Mouse (Mus musculus) gonadal fat pad, adult 2 months (tissue): ENCODE measurements around the gene Thumpd1. TPM values are rescaled to one million over a fixed set of nuclear protein-coding genes. Genes with fewer than 3 reads are reported as not detected.

Source experiments
- DNase-seq: peaks from one replicate; pipeline ENCODE4 v3.0.0-alpha.2; 2012; ENCODE audit warnings: low read depth
- polyA plus RNA-seq: library from polyadenylated mRNA; depleted of rRNA; stranded (reverse); fragments of >200 nt; gene quantifications from 2 replicates; pipeline ENCODE4 v1.2.3, GENCODE M21; 2012; rRNA removed

Thumpd1 gene
- polyA plus RNA-seq, 1 experiment = 18.6 TPM

DNA sequence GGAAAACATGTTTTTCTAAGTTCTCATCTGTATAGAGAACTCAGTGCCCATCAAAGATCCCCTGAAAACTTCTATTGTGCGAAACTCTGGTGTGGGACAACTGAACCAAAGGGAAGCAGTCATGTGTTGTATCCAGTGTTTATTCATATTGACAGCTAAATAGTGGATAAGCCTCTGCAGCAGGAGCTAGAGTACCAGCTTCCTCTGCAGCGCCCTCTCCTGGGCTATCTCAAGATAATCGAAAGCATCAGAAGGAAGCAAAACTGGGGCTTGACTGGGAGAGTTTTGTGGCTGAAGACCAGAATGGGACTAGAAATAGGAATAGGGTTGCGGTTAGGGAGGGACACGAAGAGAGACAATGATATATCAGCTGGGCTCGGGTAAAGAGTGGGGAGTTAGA lies 49.7 kb downstream of the Thumpd1 start:
- DNase-seq = no peak

DNA sequence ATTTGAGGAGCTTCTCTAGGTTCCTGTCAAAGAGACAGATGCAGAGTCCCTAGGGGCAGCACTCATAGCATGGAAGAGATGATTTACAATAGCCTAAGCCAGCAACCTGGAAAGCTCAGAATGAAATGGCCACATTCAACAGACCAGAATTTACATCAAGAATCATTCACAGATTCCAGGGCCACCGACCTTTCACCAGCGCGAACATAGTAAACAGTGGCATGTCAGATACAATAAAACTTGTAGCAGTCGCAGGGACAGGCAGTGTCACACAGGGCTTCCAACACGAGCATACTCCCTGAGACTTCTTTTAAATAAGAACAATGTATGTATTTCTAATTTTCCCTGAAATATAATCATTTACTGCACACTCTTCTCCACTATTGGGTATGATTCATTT lies 50.2 kb downstream of the Thumpd1 start:
- DNase-seq = no peak

DNA sequence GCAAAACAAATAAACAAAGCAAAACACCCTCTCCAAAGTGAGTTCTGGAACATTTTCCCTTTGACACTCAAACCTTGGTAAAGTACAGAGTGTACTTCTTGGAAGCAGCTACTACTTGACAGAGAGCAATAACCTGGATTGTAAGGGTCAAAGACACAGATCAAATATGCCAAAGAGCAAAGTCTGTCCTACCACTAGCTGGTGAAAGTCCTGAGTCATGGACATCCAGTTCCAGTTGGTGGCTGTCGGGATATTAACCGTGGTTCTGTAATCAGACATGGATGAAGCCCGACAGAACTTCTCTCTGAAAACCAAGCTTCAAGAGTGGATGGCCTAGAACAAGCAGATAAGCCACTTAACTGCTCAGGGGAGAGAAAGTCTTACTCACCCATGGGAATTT lies 52.7 kb downstream of the Thumpd1 start:
- no peak for DNase-seq

Other genes starting within 250 kb of the Thumpd1 start
- 1.3 and 1.5 TPM in 2 replicates for gene Umod, start 241.5 kb downstream of the Thumpd1 start, polyA plus RNA-seq
- gene Acsm5, start 201.3 kb downstream of the Thumpd1 start, polyA plus RNA-seq = 3.1 and 3.2 TPM in 2 replicates
- gene Pdilt, start 197.3 kb downstream of the Thumpd1 start, polyA plus RNA-seq = 0.11 and 0.12 TPM in 2 replicates
- 0.01 and 0.30 TPM in 2 replicates for gene Acsm2, start 166.5 kb downstream of the Thumpd1 start, polyA plus RNA-seq
- gene Acsm1, start 113.8 kb downstream of the Thumpd1 start, polyA plus RNA-seq = 0.19 TPM in 1 of 2 replicates, not detected in the other
- gene Acsm4, start 30.8 kb downstream of the Thumpd1 start, polyA plus RNA-seq = not detected in 2 replicates
- 1.2 and 2.3 TPM in 2 replicates for gene Acsm3, start 40.1 kb upstream of the Thumpd1 start, polyA plus RNA-seq
- 5.3 and 5.6 TPM in 2 replicates for gene Rexo5, start 73.2 kb upstream of the Thumpd1 start, polyA plus RNA-seq
- gene Eri2, start 73.3 kb upstream of the Thumpd1 start, polyA plus RNA-seq = 2.6 and 2.8 TPM in 2 replicates
- 3.0 and 3.2 TPM in 2 replicates for gene Lyrm1, start 175.1 kb upstream of the Thumpd1 start, polyA plus RNA-seq
- gene Dcun1d3, start 175.5 kb upstream of the Thumpd1 start, polyA plus RNA-seq = 8.4 and 9.4 TPM in 2 replicates